Mouse (Mus musculus): Measurements from ENCODE around the gene Ube2o. TPM values are rescaled to one million over a fixed set of nuclear protein-coding genes. Genes with fewer than 3 reads are reported as not detected.
A peak's percentile ranks its signal among the peaks of the same experiment; 100 is the strongest.
"Not testable (repeated sequence)": the region's sequence is repeated elsewhere in the genome, so short reads cannot be mapped to it uniquely, and the experiment has no call there.

Ube2o gene
- polyA plus RNA-seq, 1 experiment from 2014 or later, result 21.7 TPM

GRCm38 (mm10) chr11:116492507-116492906 is 88.7 kb downstream of the Ube2o start:
- H3K27ac ChIP-seq; H3K9ac ChIP-seq (replicated peaks); H3K4me3 ChIP-seq (replicated peaks); ATAC-seq (ENCODE audit: insufficient number of reproducible peaks, insufficient read depth, low FRiP score, low TSS enrichment, low read depth); H3K9me3 ChIP-seq; H3K4me2 ChIP-seq; H3K27me3 ChIP-seq: not testable (repeated sequence)
- Histone ChIP-seq H3K36me3 (peaks cover 11% of the 10 kb centered on the region), H3K4me1 (replicated peaks) (peaks cover 12% of the 10 kb centered on the region)
- WGBS, result 71% methylated on average over 1 of the region's 1 CpGs

DNA sequence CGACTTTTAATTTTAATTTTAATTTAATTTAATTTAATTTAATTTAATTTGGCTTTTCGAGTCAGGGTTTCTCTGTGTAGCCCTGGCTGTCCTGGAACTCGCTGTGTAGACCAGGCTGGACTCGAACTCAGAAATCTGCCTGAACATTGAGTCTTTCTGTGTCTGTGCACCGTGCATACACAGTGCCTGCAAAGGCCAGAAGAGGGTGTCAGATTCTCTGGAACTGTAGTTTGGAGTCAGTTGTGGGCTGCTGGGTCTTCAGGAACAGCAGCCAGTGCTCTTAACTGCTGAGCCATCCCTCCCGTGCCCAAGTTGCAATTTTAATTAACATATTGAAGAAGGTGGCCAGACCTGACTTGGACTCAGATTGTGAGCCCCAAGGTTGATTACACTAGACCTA is 89.9 kb downstream of the Ube2o start:
- no peak for ATAC-seq (ENCODE audit: insufficient number of reproducible peaks, insufficient read depth, low FRiP score, low TSS enrichment, low read depth)
- H3K4me3 ChIP-seq (replicated peaks), result no peak overlapping the region
- no peak overlapping the region for H3K27ac ChIP-seq
- peak overlapping the region; percentile 70 for H3K4me2 ChIP-seq
- H3K36me3 ChIP-seq, result peaks cover 22% of the 10 kb centered on the region
- peaks cover 12% of the 10 kb centered on the region for H3K4me1 ChIP-seq (replicated peaks)
- WGBS, result 74% methylated on average over 6 of the region's 6 CpGs
- no peaks in the 10 kb centered on the region for H3K27me3 ChIP-seq
- no peaks in the 10 kb centered on the region for H3K9me3 ChIP-seq
- no peak overlapping the region for H3K9ac ChIP-seq (replicated peaks)

DNA sequence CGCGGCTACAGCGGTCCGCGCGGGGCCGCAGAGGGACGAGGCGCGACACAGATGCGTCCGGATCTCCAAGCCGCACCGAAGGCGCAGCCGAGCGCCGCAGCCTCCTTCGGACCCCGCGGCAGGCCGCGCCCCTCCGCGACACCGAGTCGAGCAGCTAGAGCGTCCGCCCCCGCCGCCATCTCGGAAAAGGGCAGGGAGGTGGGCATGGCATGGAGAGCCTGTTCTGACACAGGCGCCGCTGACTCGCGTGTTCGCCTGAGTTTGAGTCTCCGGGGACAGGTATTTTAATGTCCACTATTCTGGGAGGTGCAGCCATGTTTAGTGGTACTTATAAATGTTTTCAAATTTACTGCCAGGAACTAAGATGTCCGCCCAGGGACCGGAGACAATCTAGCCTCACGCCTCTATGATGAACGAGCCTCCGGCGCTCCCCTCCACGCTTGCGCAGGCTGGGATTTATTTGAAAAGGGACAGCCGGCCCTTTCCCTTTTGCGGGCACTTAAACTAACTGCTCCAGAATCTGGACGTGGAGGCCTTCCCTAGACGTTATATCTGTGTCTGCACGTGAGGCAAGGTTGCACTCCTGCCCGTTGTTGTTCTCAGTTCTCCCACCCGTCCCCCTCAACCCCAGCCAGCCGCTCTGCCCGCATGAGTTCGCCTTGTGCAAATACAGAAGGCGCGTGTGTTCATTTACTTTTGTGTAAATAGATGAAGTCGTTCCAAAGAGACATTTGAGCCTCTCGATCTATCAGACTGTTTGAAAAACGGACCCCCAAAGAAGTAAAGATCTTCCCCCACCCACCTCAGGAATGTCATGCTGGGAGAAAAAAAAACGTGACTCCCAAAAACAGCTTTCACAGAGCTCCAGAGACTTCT is 90.8 kb downstream of the Ube2o start:
- peaks cover 12% of the 10 kb centered on the region for H3K4me1 ChIP-seq (replicated peaks)
- ATAC-seq (ENCODE audit: insufficient number of reproducible peaks, insufficient read depth, low FRiP score, low TSS enrichment, low read depth), result peak; percentile 87
- peak overlapping the region; percentile 70 for H3K4me2 ChIP-seq
- H3K9me3 ChIP-seq, result no peaks in the 10 kb centered on the region
- peak overlapping the region; percentile 98 for H3K9ac ChIP-seq (replicated peaks)
- H3K27ac ChIP-seq, result peak overlapping the region; percentile 91
- H3K36me3 ChIP-seq, result peaks cover 31% of the 10 kb centered on the region
- H3K4me3 ChIP-seq (replicated peaks), result peak overlapping the region; percentile 98
- H3K27me3 ChIP-seq, result no peaks in the 10 kb centered on the region
- WGBS, result under 1% methylated on average over 62 of the region's 62 CpGs

DNA sequence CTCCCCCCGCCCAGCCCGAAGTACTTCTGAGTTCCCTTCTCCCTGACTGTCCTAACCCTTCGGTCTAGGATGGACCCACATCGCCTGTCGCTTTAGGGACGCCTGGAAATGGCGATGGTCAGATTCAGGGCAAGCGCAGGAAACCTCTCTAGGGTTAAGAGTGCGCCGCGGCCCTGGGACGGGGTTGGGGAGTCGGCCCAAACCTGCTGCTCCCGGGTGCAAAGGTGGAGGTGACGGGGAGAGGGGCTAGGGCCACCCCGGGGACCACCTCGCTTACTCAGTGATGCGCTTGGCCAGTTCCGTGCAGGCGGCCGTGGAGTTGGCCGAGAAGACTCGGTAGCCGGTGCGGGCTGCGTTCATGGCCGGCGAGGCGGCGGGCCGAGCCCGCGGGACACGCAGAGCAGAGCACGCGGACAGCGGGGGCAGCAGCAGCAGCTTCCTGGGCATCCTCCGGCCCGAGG is 91.4 kb downstream of the Ube2o start:
- no peaks in the 10 kb centered on the region for H3K9me3 ChIP-seq
- H3K27me3 ChIP-seq, result no peaks in the 10 kb centered on the region
- peaks cover 12% of the 10 kb centered on the region for H3K4me1 ChIP-seq (replicated peaks)
- peak overlapping the region; percentile 98 for H3K9ac ChIP-seq (replicated peaks)
- peak overlapping the region; percentile 98 for H3K4me3 ChIP-seq (replicated peaks)
- H3K36me3 ChIP-seq, result peaks cover 38% of the 10 kb centered on the region
- H3K4me2 ChIP-seq, result peak overlapping the region; percentile 70
- peak; percentile 56 for ATAC-seq (ENCODE audit: insufficient number of reproducible peaks, insufficient read depth, low FRiP score, low TSS enrichment, low read depth)
- peak overlapping the region; percentile 91 for H3K27ac ChIP-seq
- WGBS, result under 1% methylated on average over 39 of the region's 39 CpGs

DNA sequence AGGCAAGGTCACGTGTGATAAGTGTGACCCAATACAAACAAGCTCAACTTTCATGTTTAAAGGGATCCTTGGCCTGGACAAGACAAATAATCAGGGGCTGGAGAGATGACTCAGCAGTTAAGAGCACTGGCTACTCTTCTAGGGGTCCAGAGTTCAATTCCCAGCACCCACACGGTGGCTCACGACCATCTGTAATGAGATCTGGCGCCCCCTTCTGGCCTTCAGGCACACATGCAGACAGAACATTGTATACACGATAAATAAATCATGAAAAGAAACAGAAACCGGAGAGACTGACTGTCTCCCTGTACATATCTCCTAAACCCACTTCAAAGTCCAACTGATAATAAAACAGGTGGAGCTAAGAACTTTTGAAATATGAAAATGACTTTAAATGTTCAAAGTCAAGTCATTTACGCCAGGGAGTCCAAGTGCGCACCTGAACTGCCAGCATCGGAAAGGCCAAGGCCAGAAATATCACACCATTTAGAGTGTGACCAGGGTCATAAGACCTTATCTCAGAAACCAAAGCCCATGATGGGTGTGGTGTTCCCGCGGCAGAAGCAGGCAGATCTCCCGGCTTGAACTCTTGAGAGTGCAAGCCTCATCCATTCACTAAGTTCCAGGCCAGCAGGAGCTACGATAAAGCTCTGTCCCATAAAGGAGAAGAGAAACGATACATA is 92.4 kb downstream of the Ube2o start:
- no peak for ATAC-seq (ENCODE audit: insufficient number of reproducible peaks, insufficient read depth, low FRiP score, low TSS enrichment, low read depth)
- peaks cover 47% of the 10 kb centered on the region for H3K36me3 ChIP-seq
- peak overlapping the region; percentile 98 for H3K9ac ChIP-seq (replicated peaks)
- H3K27ac ChIP-seq, result no peak overlapping the region
- no peaks in the 10 kb centered on the region for H3K9me3 ChIP-seq
- H3K4me1 ChIP-seq (replicated peaks), result peaks cover 9% of the 10 kb centered on the region
- peak overlapping the region; percentile 98 for H3K4me3 ChIP-seq (replicated peaks)
- 76% methylated on average over 14 of the region's 14 CpGs for WGBS
- H3K27me3 ChIP-seq, result no peaks in the 10 kb centered on the region
- peak overlapping the region; percentile 70 for H3K4me2 ChIP-seq

DNA sequence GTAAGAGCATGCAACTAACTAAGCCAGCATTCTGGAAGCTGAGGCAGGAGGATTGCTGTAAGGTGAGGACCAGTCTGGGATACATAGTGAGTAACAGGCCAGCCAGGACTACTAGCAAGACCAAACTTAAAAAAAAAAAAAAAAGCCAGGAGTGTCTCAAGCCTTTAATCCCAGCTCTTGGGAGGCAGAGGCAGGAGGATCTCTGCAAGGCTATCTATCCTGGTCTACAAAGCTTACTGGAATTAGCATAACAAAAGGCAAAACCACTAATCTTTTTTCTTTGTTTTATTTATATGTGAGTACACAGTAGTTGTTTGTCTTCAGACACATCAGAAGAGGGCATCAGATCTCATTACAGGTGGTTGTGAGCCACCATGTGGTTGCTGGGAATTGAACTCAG is 93.0 kb downstream of the Ube2o start:
- H3K27me3 ChIP-seq, result no peaks in the 10 kb centered on the region
- H3K27ac ChIP-seq, result no peak overlapping the region
- no peak overlapping the region for H3K9ac ChIP-seq (replicated peaks)
- no peaks in the 10 kb centered on the region for H3K9me3 ChIP-seq
- no peak overlapping the region for H3K4me3 ChIP-seq (replicated peaks)
- ATAC-seq (ENCODE audit: insufficient number of reproducible peaks, insufficient read depth, low FRiP score, low TSS enrichment, low read depth), result no peak
- H3K4me2 ChIP-seq, result no peak overlapping the region
- H3K4me1 ChIP-seq (replicated peaks), result peaks cover 9% of the 10 kb centered on the region
- peaks cover 54% of the 10 kb centered on the region for H3K36me3 ChIP-seq

Other genes with a start within 250 kb of the Ube2o start
- 0.18 TPM in 2 replicates for gene Foxj1, start 246.0 kb downstream of the Ube2o start, polyA plus RNA-seq (2016; fragmentation: Nextera tagmentation; extraction: Ambion mirVana)
- 25.2 and 26.7 TPM in 2 replicates for gene Rnf157, start 168.4 kb downstream of the Ube2o start, polyA plus RNA-seq (2016; fragmentation: Nextera tagmentation; extraction: Ambion mirVana)
- 36.6 and 48.4 TPM in 2 replicates for gene Ubald2, start 147.4 kb downstream of the Ube2o start, polyA plus RNA-seq (2016; fragmentation: Nextera tagmentation; extraction: Ambion mirVana)
- 0.35 TPM in 2 replicates for gene Qrich2, start 115.2 kb downstream of the Ube2o start, polyA plus RNA-seq (2016; fragmentation: Nextera tagmentation; extraction: Ambion mirVana)
- 186 and 199 TPM in 2 replicates for gene Prpsap1, start 87.2 kb downstream of the Ube2o start, polyA plus RNA-seq (2016; fragmentation: Nextera tagmentation; extraction: Ambion mirVana)
- gene Sphk1, start 50.5 kb downstream of the Ube2o start, polyA plus RNA-seq (2016; fragmentation: Nextera tagmentation; extraction: Ambion mirVana), result 1.4 and 1.8 TPM in 2 replicates
- not detected in 2 replicates for gene Aanat, start 5.0 kb upstream of the Ube2o start, polyA plus RNA-seq (2016; fragmentation: Nextera tagmentation; extraction: Ambion mirVana)
- 4.1 and 5.1 TPM in 2 replicates for gene Rhbdf2, start 45.6 kb upstream of the Ube2o start, polyA plus RNA-seq (2016; fragmentation: Nextera tagmentation; extraction: Ambion mirVana)
- gene Prcd, start 72.1 kb upstream of the Ube2o start, polyA plus RNA-seq (2016; fragmentation: Nextera tagmentation; extraction: Ambion mirVana), result 0.45 and 0.63 TPM in 2 replicates
- 3.1 and 3.6 TPM in 2 replicates for gene Cygb, start 72.9 kb upstream of the Ube2o start, polyA plus RNA-seq (2016; fragmentation: Nextera tagmentation; extraction: Ambion mirVana)
- not detected in 2 replicates for gene St6galnac1, start 194.1 kb upstream of the Ube2o start, polyA plus RNA-seq (2016; fragmentation: Nextera tagmentation; extraction: Ambion mirVana)
- gene Mxra7, start 246.6 kb upstream of the Ube2o start, polyA plus RNA-seq (2016; fragmentation: Nextera tagmentation; extraction: Ambion mirVana), result 19.6 and 20.8 TPM in 2 replicates

Measured in limb, embryonic 12.5 days (tissue).